In the genomic region with DNA sequence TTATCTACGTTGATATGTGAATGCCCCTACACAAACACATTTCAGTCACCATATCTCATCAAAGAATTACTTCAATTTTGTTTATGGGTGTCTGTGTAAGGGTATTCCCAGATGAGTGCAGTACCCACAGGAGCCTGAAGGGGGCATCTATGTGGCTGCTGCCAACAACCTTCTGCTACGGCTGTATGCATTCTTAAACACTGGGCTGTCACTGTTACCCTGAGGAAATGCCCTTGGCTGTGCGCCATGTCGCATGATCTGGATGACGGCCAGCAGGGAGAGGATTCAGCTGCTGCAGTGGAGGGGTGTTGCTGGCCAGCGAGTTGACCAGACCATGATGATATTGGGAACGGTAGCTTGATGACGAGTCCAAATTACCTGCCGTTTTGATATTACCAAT, we compare ENCODE assay signal across 11 mouse cellular contexts.
DNase-seq lines count a peak whose midpoint lies in the region; ATAC-seq and TF ChIP-seq lines count a peak whose summit lies in the region.
"Had no signal": no experiment of that assay in that cellular context is flagged by ENCODE, and none has a peak within 500 bp of the region (broad histone marks: within the 10 kb centered on the region; RNA-seq: fewer than 3 reads in every experiment).

No protein-coding gene starts in this region.

- peak; percentile 51; the same call in 1 of the 2 replicates for TF ChIP-seq CTCF in testis, adult 2 months (IDR thresholded peaks at IDR 0.05; ENCODE audit: control insufficient read depth, insufficient read depth, insufficient replicate concordance, low read depth, low read length)

- TF ChIP-seq POLR2A in testis, adult 2 months (IDR thresholded peaks at IDR 0.05; ENCODE audit: control insufficient read depth, low read depth, low read length) = no peak

- no peak overlapping the region for H3K4me2 ChIP-seq in kidney, embryonic 14.5 days (replicated peaks; ENCODE audit: low read depth, low read length)
- H3K4me2 ChIP-seq: embryonic facial prominence, embryonic 12.5 days had no signal

- no peaks in the 10 kb centered on the region for H3K9me3 ChIP-seq in kidney, embryonic 14.5 days (ENCODE audit: control insufficient read depth, low read length)
- H3K9me3 ChIP-seq: embryonic facial prominence, embryonic 12.5 days had no signal

- H3K36me3 ChIP-seq in kidney, embryonic 14.5 days (ENCODE audit: control insufficient read depth, insufficient read depth, low read length) = no peaks in the 10 kb centered on the region
- H3K36me3 ChIP-seq in testis, adult 2 months (ENCODE audit: control insufficient read depth, insufficient read depth, low read length) = no peaks in the 10 kb centered on the region
- H3K36me3 ChIP-seq: embryonic facial prominence, embryonic 12.5 days; hindbrain, embryonic 10.5 days had no signal

- WGBS in kidney, embryonic 14.5 days = 86% methylated on average over 9 of the region's 9 CpGs

- H3K9ac ChIP-seq in kidney, embryonic 14.5 days (ENCODE audit: low read depth, low read length) = no peak overlapping the region
- H3K9ac ChIP-seq: embryonic facial prominence, embryonic 12.5 days had no signal

- no peaks in the 10 kb centered on the region for H3K27me3 ChIP-seq in kidney, embryonic 14.5 days (ENCODE audit: control insufficient read depth, insufficient read depth, low read length)
- H3K27me3 ChIP-seq in testis, adult 2 months (ENCODE audit: control insufficient read depth, insufficient read depth, low read length) = no peaks in the 10 kb centered on the region
- H3K27me3 ChIP-seq: embryonic facial prominence, embryonic 12.5 days had no signal

- DNase-seq in adrenal gland, adult (ENCODE audit: inconsistent age in 2 of 2, low spot score in 1 of 2) = peak; percentile 13 to 44
- DNase-seq in adrenal gland, adult 8-10 months = no peak
- peak; percentile 3 for DNase-seq in kidney, adult 18-20 months
- DNase-seq in testis, postnatal 14 days (ENCODE audit: low spot score) = no peak
- peak; percentile 55 for DNase-seq in testis, postnatal 10 days (ENCODE audit: low spot score)
- DNase-seq in urinary bladder, postnatal 14 days (ENCODE audit: low spot score) = no peak

- no peaks in the 10 kb centered on the region for H3K4me1 ChIP-seq in kidney, embryonic 14.5 days (ENCODE audit: control insufficient read depth, insufficient read depth, low read length)
- H3K4me1 ChIP-seq in testis, adult 2 months (ENCODE audit: control insufficient read depth, insufficient read depth, low read length) = no peaks in the 10 kb centered on the region; the same call in 1 of the 2 replicates

- H3K27ac ChIP-seq in kidney, embryonic 14.5 days (ENCODE audit: low read depth, low read length) = no peak overlapping the region
- H3K27ac ChIP-seq in testis, adult 2 months (ENCODE audit: control insufficient read depth, insufficient read depth, low read depth, low read length) = no peak overlapping the region
- H3K27ac ChIP-seq: embryonic facial prominence, embryonic 12.5 days; hindbrain, embryonic 10.5 days had no signal

- no peak overlapping the region for H3K4me3 ChIP-seq in kidney, embryonic 14.5 days (ENCODE audit: low read length)
- no peak overlapping the region for H3K4me3 ChIP-seq in testis, adult 2 months (ENCODE audit: control insufficient read depth, low read depth, low read length)
- H3K4me3 ChIP-seq: embryonic facial prominence, embryonic 12.5 days; hindbrain, embryonic 10.5 days had no signal

- no peak for ATAC-seq in kidney, embryonic 14.5 days (ENCODE audit: low FRiP score, low TSS enrichment)
- ATAC-seq: forebrain, embryonic 16.5 days had no signal

Comparison
In these comparisons a context has a peak if more than half of its experiments do, and no peak if none do; other contexts are left out.
1. DNase-seq: peak in adrenal gland, adult (2 of 2), kidney, adult 18-20 months (single experiment) and testis, postnatal 10 days (single experiment); none in adrenal gland, adult 8-10 months (single experiment), testis, postnatal 14 days (single experiment) and urinary bladder, postnatal 14 days (single experiment).